Mouse (Mus musculus) kidney, embryonic 16.5 days (tissue): Measurements from ENCODE around the gene Atp8a1. TPM values are rescaled to one million over a fixed set of nuclear protein-coding genes. Genes with fewer than 3 reads are reported as not detected.

Experiments used
- ATAC-seq: fragments of 200-750 bp; cut with Nextera tagmentation; 2 replicates; pipeline ENCODE4 v1.8.0; 2017; ENCODE audit warnings: moderate TSS enrichment; ENCODE audit not compliant: low FRiP score, low TSS enrichment
- H3K27ac ChIP-seq: fragments of 300-500 bp; sonication (generic); 2 replicates; pipeline ENCODE4 v1.5.1; 2014; ENCODE audit warnings: low read length
- H3K27me3 ChIP-seq: fragments of 300-500 bp; sonication (generic); 2 replicates; pipeline ENCODE4 v1.6.1; 2014; ENCODE audit warnings: low read length, control low read depth, mixed read lengths; ENCODE audit not compliant: insufficient read depth
- H3K36me3 ChIP-seq: fragments of 300-500 bp; sonication (generic); 2 replicates; pipeline ENCODE4 v1.6.1; 2014; ENCODE audit warnings: low read length, control low read depth, mixed read lengths; ENCODE audit not compliant: insufficient read depth
- H3K4me1 ChIP-seq: fragments of 300-500 bp; sonication (generic); 2 replicates; pipeline ENCODE4 v1.6.1; 2014; ENCODE audit warnings: low read length, control low read depth, mixed read lengths; ENCODE audit not compliant: insufficient read depth
- H3K4me2 ChIP-seq: fragments of 300-500 bp; sonication (generic); replicated peaks from 2 replicates; pipeline ENCODE4 v1.6.1; 2014; ENCODE audit warnings: low read depth, low read length
- H3K4me3 ChIP-seq: fragments of 300-500 bp; sonication (generic); 2 replicates; pipeline ENCODE4 v1.5.1; 2014; ENCODE audit warnings: mild to moderate bottlenecking, low read length
- H3K9ac ChIP-seq: fragments of 300-500 bp; sonication (generic); replicated peaks from 2 replicates; pipeline ENCODE4 v1.6.1; 2014; ENCODE audit warnings: low read length
- H3K9me3 ChIP-seq: fragments of 300-500 bp; sonication (generic); 2 replicates; pipeline ENCODE4 v1.6.1; 2016; ENCODE audit warnings: low read length, control low read depth
- WGBS: fragments of 180-500 bp; shearing (Covaris S2); extraction: QIAGEN DNeasy Blood & Tissue Kit; methylation state at CpG from one replicate; pipeline ENCODE4 v1.1.7; 2014; 5-methylcytosine and 5-hydroxymethylcytosine counted together
- polyA plus RNA-seq: library from polyadenylated mRNA; unstranded; fragments of >200 nt; fragmentation: Nextera tagmentation; extraction: Ambion mirVana; gene quantifications from 2 replicates; pipeline ENCODE4 v1.2.1, GENCODE M21; 2015

The Atp8a1 gene
- polyA plus RNA-seq, 1 experiment from 2014 or later, result 10.7 TPM

DNA sequence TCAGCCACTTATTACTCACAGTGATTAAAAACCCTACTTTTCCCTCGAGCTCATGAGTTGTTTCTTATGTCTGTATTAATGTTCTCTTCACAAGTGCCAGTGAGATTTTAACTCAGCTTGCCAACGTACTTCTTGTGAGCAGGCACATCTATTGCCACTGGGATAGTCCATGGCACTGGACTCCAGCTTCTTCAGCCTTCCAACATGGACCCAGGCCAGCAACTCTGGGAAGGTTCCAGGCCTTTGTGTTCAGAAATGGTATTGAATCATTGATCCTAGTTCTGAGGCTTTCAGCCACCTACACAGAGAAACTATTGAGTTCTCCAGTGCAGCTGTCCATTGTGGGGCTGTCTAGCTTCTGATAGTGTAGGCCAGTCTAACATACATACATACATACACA is 5.6 kb upstream of the Atp8a1 start:
- WGBS, result 77% methylated on average over 2 of the region's 2 CpGs
- no peak overlapping the region for H3K27ac ChIP-seq
- no peaks in the 10 kb centered on the region for H3K36me3 ChIP-seq
- no peak for ATAC-seq
- H3K4me1 ChIP-seq, result peaks cover 8% of the 10 kb centered on the region; the same call in 1 of the 2 replicates
- no peak overlapping the region for H3K4me3 ChIP-seq
- H3K9me3 ChIP-seq, result no peaks in the 10 kb centered on the region
- no peak overlapping the region for H3K9ac ChIP-seq
- H3K27me3 ChIP-seq, result no peaks in the 10 kb centered on the region
- no peak overlapping the region for H3K4me2 ChIP-seq

DNA sequence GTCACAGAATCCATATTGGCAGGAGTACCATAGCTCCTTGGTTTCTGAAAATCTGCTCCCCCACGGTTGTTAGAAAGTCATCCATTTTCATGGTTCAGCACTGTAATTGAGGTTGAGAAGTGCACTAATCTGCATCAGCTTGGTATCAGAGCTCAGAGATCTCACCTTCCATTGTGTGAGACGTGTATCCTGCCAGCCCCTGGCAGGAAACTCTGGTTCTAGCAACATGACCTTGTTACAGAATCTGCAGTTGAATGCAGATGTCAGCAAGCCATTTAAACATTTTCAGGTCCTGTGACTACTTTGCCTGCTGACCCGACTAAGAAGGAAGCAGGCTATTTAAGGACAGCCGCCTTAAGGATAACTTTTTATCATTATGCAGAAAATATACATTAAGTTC is 2.2 kb upstream of the Atp8a1 start:
- peaks cover 26% of the 10 kb centered on the region for H3K4me1 ChIP-seq
- H3K27me3 ChIP-seq, result no peaks in the 10 kb centered on the region
- H3K36me3 ChIP-seq, result no peaks in the 10 kb centered on the region
- no peak overlapping the region for H3K4me3 ChIP-seq
- 69% methylated on average over 4 of the region's 4 CpGs for WGBS
- H3K9ac ChIP-seq, result no peak overlapping the region
- H3K27ac ChIP-seq, result no peak overlapping the region
- no peak overlapping the region for H3K4me2 ChIP-seq
- no peaks in the 10 kb centered on the region for H3K9me3 ChIP-seq
- ATAC-seq, result no peak

DNA sequence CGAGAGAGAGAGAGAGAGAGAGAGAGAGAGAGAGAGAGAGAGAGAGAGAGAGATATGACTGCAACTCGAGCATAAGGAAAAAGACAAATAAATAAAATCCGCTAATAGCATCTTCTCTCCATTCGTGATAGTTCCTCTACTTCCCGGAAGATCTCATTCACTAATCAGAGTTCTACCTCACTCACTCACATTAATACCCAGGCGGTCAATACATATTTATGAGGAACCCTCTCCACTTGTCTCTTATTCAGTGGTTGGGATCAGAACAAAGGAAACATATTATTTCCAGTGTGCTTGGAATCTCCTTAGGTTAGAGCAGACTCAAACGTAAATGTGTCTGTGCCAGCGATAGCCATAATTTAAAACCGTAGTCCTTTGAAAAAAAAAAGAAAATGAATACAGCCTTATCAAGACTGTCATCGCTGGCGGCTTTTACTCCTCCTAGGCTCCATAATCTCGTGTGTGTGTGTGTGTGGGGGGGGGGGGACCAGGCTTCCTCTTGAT is 1.3 kb upstream of the Atp8a1 start:
- H3K9me3 ChIP-seq, result no peaks in the 10 kb centered on the region
- H3K9ac ChIP-seq, result no peak overlapping the region
- peaks cover 27% of the 10 kb centered on the region for H3K4me1 ChIP-seq
- no peaks in the 10 kb centered on the region for H3K27me3 ChIP-seq
- no peaks in the 10 kb centered on the region for H3K36me3 ChIP-seq
- ATAC-seq, result no peak
- 54% methylated on average over 12 of the region's 12 CpGs for WGBS
- peak overlapping the region; percentile 97; the same call in 1 of the 2 replicates for H3K4me2 ChIP-seq
- no peak overlapping the region for H3K27ac ChIP-seq
- H3K4me3 ChIP-seq, result no peak overlapping the region

DNA sequence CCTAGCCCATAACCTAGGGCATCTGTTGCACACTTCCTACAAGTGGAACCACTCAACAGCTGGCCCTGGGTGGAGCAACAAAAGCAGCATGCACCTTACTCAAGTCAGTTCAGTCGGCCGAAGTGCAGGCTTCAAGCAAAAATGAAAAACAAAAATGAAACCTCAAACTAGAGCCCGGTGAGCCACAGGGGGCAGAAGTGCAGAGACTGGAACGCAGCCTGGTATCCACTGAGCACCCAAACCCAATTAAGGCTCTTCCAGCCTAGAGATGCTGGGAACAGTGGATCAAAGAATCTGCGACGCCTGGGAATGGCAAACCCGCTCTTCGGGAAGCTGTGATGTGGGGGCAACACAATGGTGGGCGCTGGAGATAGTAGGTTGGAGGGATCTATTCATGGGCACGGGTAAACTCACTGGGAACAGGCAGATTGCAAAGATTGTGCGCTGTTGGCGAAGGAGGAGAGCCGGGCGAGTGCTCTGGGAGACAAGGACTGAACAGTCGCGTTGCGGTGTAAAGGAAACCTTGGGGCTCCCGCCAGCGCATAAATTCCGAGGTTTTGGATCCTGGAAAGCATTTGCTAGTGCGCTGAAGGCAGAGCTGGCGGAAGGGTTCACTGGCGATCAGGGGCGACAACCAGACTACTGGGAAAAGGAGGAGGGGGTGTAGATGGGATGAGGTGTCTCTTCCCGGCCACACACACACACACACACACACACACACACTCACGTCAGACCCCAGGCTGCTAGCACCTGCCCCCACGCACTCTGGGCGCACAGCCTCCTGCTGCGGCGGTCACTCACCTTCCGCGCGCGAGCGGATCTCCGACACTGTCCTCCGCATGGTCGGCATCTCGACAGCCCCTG is 641 bp downstream of the Atp8a1 start:
- peak overlapping the region; percentile 90 for H3K4me3 ChIP-seq
- no peak overlapping the region; the same call in 1 of the 2 replicates for H3K27ac ChIP-seq
- peak overlapping the region; percentile 73 for H3K9ac ChIP-seq
- H3K36me3 ChIP-seq, result no peaks in the 10 kb centered on the region
- H3K9me3 ChIP-seq, result no peaks in the 10 kb centered on the region
- peaks cover 30% of the 10 kb centered on the region for H3K4me1 ChIP-seq
- no peaks in the 10 kb centered on the region for H3K27me3 ChIP-seq
- peak overlapping the region; percentile 97 for H3K4me2 ChIP-seq
- WGBS, result under 1% methylated on average over 39 of the region's 39 CpGs
- ATAC-seq, result 0 out of 2 replicates have a peak, but pooled peaks have one; percentile 0

DNA sequence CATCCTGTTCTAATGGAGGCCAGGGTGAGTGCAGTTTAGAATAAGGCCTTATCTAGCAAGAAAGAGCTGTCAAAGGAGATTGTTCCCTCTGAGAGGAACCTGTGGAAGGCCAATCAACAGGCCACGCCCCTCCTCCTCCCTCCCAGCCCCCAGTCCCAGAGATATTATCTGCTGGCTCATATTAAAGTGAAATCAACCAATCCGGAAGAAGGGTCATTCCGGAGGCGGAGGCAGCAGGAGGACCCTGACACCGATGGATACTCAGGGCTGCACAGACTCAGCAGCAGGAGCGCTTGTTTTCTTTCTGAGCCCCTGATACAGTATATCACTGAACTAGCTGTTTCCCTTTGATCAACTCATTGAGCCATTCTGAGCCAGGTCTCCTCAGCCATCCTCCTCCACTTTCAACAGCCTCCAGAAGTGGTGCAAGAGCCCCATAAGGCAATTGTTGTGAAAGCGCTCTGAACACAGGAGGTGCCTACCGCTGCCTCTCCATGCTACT is 2.0 kb downstream of the Atp8a1 start:
- Histone ChIP-seq H3K4me1 (peaks cover 30% of the 10 kb centered on the region), H3K36me3 (no peaks in the 10 kb centered on the region), H3K27ac (0 out of 2 replicates have a peak overlapping the region, but pooled peaks have one; percentile 32), H3K4me2 (peak overlapping the region; percentile 97), H3K9ac (no peak overlapping the region), H3K27me3 (no peaks in the 10 kb centered on the region), H3K9me3 (no peaks in the 10 kb centered on the region), H3K4me3 (peak overlapping the region; percentile 19)
- 0 out of 2 replicates have a peak, but pooled peaks have one; percentile 5 for ATAC-seq
- 7% methylated on average over 8 of the region's 8 CpGs for WGBS

DNA sequence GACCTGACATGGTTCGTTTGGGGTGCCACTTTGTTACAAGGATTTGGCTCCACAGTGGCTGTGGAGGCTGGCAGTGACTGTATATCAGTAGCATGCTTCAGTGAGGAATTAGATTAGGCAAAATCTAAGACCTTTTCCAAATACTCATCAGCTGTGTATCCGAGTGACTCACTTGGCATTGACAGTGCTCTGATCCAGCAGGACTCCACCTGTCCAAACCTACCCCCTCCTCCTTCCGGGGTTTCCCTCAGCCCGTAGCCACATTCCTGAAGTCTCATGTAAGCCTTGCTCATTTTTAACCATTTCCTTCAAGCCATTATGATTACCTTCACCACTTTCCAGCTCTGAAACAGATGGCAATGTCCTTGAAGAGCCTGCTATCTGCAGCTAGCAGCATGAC is 3.2 kb downstream of the Atp8a1 start:
- no peak overlapping the region for H3K4me2 ChIP-seq
- no peaks in the 10 kb centered on the region for H3K9me3 ChIP-seq
- H3K9ac ChIP-seq, result no peak overlapping the region
- no peak overlapping the region for H3K4me3 ChIP-seq
- peaks cover 30% of the 10 kb centered on the region for H3K4me1 ChIP-seq
- H3K27ac ChIP-seq, result no peak overlapping the region
- ATAC-seq, result no peak
- no peaks in the 10 kb centered on the region for H3K36me3 ChIP-seq
- WGBS, result 64% methylated on average over 4 of the region's 4 CpGs
- no peaks in the 10 kb centered on the region for H3K27me3 ChIP-seq

DNA sequence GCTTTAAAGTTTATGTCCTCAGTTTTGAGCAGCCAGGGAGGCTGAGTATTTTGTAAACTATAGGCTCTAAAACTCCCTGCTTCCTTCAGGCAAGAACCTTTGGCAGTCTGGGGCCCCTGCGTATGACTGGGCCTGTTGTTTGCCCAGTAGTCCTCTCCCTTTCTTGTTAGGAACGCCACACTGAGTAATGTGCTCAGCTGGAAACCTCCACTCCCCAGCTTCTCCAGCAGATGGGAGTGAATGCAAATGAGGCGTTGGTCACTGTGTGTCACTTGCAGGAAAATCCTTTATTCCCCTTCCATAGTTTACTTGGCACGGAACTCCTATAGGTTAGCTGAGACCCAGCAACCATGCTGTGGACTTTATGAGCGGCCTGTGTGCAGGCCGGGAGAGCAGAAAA is 4.9 kb downstream of the Atp8a1 start:
- Histone ChIP-seq H3K4me3 (no peak overlapping the region), H3K9ac (no peak overlapping the region), H3K4me1 (peaks cover 22% of the 10 kb centered on the region), H3K27ac (no peak overlapping the region), H3K36me3 (no peaks in the 10 kb centered on the region), H3K4me2 (no peak overlapping the region), H3K27me3 (no peaks in the 10 kb centered on the region), H3K9me3 (no peaks in the 10 kb centered on the region)
- no peak for ATAC-seq
- WGBS, result 46% methylated on average over 6 of the region's 6 CpGs

DNA sequence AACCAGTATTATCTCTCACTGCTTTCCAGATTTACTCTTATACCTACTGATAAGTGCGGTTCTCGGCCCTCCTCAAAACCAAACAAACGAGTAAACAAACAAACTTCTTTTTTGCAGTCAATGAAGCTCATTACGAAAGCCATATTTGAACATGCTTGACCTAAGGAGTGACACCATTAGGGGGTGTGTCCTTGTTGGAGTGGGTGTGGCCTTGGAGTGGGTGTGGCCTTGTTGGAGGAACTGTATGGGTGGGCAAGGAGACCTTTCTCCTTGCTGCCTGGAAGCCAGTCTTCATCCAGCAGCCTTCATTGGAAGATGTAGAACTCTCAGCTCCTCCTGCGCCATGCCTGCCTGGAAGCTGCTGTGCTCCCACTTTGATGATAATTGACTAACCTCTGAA is 13.4 kb downstream of the Atp8a1 start:
- no peaks in the 10 kb centered on the region for H3K9me3 ChIP-seq
- no peak for ATAC-seq
- no peaks in the 10 kb centered on the region for H3K36me3 ChIP-seq
- no peaks in the 10 kb centered on the region for H3K27me3 ChIP-seq
- no peak overlapping the region for H3K9ac ChIP-seq
- no peak overlapping the region for H3K4me2 ChIP-seq
- H3K4me3 ChIP-seq, result no peak overlapping the region
- no peak overlapping the region for H3K27ac ChIP-seq
- no peaks in the 10 kb centered on the region for H3K4me1 ChIP-seq
- whole genome bisulfite sequencing, result 95% methylated on average over 5 of the region's 5 CpGs

DNA sequence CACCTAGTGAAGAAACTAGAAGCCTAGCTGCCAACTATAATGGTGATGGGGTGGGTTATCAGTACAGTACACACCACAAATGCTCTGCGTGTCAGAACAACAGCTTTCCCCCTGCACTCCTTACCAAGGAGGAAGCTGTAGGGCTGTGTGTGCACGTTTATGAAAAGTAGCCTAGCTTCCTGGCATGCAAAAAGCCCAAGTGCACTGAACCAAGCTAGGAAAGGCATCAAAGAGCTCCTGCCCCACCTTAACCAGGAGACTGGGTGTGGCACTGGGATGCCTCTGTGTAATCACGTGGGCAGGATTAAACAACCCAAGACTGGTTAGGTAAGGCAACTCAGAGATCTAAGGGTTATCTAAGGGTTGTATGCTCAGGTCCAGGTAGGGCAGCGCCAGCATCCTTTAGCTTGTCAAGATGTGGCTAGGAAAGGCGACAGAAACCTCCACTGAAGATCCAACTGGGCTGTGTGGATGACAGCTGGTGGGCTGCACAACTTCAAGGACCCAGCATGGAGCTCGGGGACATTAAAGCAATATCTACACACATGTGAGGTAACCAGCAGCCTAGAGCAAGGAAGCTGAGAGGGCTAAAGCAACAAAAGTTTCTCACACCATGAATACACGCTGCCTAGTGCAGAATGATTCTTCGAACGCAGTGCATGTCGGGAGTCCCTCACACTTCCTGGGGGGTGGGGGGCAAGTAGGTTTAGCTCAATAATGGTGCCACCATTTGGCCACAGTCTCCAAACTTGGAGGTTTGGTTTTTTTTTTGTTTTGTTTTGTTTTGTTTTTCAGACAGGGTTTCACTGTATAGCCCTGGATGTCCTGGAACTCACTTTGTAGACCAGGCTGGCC is 15.7 kb downstream of the Atp8a1 start:
- Histone ChIP-seq H3K9me3 (no peaks in the 10 kb centered on the region), H3K27me3 (no peaks in the 10 kb centered on the region), H3K4me1 (no peaks in the 10 kb centered on the region), H3K9ac (no peak overlapping the region), H3K4me2 (no peak overlapping the region), H3K36me3 (no peaks in the 10 kb centered on the region), H3K27ac (no peak overlapping the region), H3K4me3 (no peak overlapping the region)
- ATAC-seq, result no peak
- 77% methylated on average over 10 of the region's 10 CpGs for WGBS
